Mouse (Mus musculus): ENCODE measurements around the gene 1700025G04Rik.

1700025G04Rik gene

DNA sequence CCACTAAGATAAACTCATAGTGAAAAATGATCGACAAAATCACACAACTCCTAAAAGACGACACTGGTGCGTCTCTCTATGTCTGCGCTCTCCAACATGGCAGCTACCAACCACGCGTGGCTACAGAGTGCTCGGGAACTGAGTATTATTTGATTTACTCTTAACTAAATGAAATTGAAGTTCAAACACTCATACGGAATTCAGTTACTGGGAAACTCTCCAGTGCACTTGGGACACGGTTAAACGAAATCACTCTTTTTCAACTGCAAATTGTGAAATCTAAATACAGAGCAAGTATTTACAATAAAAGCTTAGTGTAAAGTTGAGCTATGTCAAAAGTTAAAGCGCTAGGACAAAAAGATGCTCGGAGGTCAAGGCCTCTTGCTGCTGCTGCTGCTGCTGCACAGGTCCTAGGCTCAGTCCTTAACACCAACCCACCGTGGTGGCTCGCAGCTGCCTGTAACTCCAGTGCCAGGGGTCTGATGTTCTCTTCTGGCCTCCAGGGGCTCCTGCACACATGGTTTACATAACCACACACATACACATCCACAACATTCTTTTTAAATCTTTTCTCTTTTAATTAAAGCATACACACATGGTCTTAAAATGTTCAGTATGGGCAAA lies 13.6 kb downstream of the 1700025G04Rik start:
- no peak for DNase-seq (ENCODE audit: low spot score)

GRCm38 (mm10) chr1:152075725-152076124 lies 14.2 kb downstream of the 1700025G04Rik start:
- DNase-seq (ENCODE audit: low spot score): no peak

- DNase-seq (ENCODE audit: low spot score): no peak
Observed at GRCm38 (mm10) chr1:152070441-152070840, 19.5 kb downstream of the 1700025G04Rik start.

DNA sequence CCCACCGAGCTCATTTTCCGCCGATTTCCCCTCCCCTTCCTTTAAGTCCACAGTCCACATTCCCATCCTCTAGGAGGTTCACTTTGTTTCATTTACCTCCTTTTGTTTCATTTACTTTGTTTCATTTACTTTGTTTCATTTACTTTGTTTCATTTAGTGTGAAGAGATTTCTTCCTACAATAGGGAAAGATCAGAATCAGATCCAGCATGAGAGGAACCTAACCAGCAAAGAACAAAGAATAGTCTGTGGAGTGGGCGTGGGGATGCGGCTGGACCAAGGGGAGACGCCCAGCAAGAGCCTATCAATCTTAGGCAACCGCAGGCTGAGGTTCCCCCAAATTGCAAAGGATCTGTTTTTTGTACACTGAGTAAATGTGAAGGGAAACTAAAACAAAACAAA lies 20.2 kb downstream of the 1700025G04Rik start:
- no peak for DNase-seq (ENCODE audit: low spot score)

DNA sequence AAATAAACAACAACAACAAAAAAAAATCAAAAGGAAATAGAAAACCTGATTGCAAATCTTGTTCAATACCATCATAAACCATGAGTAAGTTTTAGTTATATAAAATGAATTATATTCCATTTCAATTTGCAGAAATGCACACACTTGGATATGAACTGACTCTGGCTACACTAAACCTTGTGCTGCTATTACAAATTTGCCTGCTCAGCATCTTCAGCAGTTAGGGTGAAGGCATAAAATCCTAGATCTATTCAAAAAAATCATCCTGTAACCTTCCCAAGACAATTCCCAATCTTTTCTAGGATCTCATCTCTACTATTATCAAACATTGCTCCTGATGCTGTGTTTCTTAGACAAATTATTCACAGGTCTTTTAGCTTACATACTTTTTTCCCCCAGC lies 22.0 kb downstream of the 1700025G04Rik start:
- no peak for DNase-seq (ENCODE audit: low spot score)

DNA sequence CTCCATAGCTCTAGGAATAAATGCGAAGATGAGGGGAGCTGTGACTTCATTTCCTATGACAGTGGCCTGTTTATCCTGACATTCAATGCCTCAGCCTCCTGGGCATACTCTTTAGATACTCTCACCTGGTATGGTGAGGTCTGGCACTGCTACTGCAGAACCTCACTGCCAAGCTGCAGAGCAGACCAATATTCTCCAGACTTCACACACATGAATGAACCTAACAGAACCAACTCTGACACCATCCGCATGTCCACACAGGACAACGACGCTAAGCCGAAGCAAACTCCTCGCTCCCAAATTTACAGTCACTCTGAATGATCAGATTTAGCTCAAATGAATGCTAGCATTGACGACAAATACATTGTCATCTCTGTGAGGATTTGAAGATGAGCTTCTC lies 24.4 kb downstream of the 1700025G04Rik start:
- DNase-seq (ENCODE audit: low spot score): no peak

- DNase-seq (ENCODE audit: low spot score): no peak
Observed at GRCm38 (mm10) chr1:152063357-152064145, 26.4 kb downstream of the 1700025G04Rik start.

DNA sequence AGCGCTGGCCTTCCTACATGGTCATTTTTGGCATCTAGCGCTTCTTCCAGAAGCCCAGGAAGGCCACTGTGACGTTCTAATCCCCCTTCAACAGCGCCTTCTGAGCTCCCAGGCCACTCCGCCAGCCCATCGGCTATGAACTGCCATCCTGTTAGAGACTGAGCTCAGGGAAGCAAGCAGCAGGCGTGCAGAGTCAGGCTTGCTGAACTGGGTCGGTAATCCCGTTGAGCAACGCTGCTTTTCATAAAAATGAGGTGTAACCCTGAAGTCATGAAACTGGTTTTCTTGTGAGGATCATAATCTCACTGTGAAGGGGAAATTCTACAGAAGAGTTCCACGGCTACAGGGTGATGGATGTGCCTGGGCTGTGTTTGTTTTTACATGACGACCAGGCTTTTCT lies 28.2 kb downstream of the 1700025G04Rik start:
- no peak for DNase-seq (ENCODE audit: low spot score)

DNA sequence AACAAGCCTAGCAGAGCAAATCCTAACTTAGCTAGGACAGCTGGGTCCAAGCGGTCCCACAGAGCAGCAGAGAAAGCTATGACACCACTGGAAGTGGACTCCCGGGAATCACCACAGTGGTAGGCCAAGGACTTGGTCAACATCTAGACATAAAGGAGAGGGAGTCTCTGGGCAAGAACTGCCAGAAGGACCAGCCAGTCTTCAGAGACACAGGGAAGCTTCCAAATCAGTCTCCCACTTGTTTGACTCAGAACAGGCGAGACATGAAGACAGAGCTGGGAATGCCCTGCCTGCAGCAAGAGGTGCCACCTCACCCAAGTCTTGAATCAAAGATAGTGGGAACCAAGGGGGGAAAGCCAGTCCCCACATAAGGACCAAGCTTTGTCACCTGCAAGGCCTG lies 29.7 kb downstream of the 1700025G04Rik start:
- no peak for DNase-seq (ENCODE audit: low spot score)

DNA sequence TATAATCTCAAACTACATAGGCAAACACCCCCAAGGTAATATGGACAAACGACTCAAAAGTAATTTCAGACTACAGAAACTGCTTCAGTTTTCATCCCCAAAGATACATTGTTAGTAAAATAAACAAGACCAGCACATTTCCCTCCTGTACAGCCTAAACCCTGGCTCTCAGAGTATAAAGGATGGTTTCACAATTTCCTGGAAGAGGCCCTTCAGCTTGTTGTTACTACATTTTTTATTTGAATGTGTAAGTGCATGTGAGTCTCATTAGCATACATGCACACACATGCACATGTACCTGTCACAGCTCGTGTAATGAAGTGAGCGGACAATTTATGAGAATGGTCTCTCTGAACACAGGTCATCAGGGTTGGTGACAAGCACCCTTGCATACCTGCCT lies 31.1 kb downstream of the 1700025G04Rik start:
- no peak for DNase-seq (ENCODE audit: low spot score)

DNA sequence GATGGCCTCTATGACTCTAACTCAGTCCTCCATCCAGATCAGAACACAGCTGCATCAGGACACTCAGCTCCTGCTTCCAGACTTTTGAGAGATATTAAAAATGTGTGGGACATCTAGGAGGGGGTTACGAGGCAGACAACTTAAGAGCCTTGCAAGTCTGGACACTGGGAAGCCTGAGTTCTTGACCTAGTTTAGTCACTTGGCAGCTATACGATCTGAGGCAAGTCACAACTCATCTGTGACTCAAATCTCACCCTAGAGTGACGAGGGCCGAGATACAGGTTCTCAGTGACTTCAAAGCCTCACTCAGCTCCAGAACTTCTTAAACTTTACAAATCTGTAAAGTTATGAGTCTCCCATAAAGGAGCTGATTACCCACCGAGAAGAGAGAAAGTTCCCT lies 36.8 kb downstream of the 1700025G04Rik start:
- no peak for DNase-seq (ENCODE audit: low spot score)

- DNase-seq (ENCODE audit: low spot score): peak; percentile 70
Observed at GRCm38 (mm10) chr1:152051858-152052257, 38.1 kb downstream of the 1700025G04Rik start.

- DNase-seq (ENCODE audit: low spot score): no peak
Observed at GRCm38 (mm10) chr1:152050037-152050436, 39.9 kb downstream of the 1700025G04Rik start.

- no peak for DNase-seq (ENCODE audit: low spot score)
Observed at GRCm38 (mm10) chr1:152048291-152048690, 41.6 kb downstream of the 1700025G04Rik start.

DNA sequence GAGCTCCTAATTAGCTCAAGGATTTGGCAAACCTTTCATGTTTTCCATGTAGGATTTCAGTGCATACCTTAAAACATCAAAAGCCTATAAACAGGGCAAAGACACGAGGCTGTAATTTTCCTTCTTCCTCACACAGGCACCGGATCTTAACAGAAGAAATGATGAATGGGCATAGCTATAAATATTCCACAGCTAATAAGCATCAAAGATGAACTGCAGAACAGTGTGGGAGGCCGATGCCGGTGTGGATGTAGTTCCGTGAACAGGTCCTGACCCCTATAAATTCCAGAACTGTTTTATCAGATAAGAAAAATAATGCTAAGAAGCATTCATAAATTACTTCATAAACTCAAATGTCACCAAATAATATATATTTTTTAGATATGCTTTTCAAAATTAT lies 42.5 kb downstream of the 1700025G04Rik start:
- no peak for DNase-seq (ENCODE audit: low spot score)

- no peak for DNase-seq (ENCODE audit: low spot score)
Observed at GRCm38 (mm10) chr1:152043453-152043852, 46.5 kb downstream of the 1700025G04Rik start.

- DNase-seq (ENCODE audit: low spot score): no peak
Observed at GRCm38 (mm10) chr1:152042409-152042808, 47.5 kb downstream of the 1700025G04Rik start.

- no peak for DNase-seq (ENCODE audit: low spot score)
Observed at GRCm38 (mm10) chr1:152041005-152041404, 48.9 kb downstream of the 1700025G04Rik start.

- DNase-seq (ENCODE audit: low spot score): no peak
Observed at GRCm38 (mm10) chr1:152040053-152040452, 49.9 kb downstream of the 1700025G04Rik start.

DNA sequence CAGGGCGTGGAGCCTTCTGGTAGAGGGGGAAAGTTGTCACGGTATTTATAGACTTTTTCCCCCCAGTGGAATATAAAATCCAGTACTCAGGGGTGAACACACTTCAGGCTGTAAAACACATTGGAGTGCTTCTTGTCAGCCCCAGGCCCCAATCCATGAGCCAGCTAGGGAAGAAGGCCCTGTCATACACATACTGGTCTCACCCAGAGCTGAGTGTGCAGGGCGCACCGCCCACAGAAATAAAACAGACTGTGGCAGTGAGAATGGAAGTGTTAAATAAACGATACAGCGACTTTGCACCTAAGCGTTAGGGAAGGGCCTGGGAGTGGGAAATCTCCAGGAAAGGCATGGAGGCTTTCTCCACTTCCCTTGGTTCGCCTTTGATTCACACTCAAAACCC lies 50.3 kb downstream of the 1700025G04Rik start:
- no peak for DNase-seq (ENCODE audit: low spot score)

DNA sequence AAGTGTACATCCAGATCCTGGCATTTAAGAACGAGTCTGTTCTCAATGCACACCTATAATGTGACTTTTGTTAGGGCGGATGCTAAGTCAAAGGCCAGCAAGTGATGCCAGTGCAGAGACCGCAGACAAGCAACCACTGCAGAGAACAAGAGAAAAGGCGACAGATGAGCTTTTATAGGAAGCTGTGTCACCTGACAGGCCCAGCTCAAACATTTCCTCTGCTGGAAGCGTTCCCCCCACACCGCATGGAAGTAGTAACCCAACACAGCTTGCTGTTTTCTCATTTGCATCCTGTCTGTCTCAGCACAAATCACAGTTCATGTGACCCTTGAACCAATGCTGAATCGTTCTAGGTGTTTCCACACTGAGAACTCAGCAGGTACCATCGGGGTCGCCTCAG lies 51.8 kb downstream of the 1700025G04Rik start:
- no peak for DNase-seq (ENCODE audit: low spot score)

- DNase-seq (ENCODE audit: low spot score): no peak
Observed at GRCm38 (mm10) chr1:152037589-152037988, 52.3 kb downstream of the 1700025G04Rik start.

- no peak for DNase-seq (ENCODE audit: low spot score)
Observed at GRCm38 (mm10) chr1:152034766-152035165, 55.2 kb downstream of the 1700025G04Rik start.

DNA sequence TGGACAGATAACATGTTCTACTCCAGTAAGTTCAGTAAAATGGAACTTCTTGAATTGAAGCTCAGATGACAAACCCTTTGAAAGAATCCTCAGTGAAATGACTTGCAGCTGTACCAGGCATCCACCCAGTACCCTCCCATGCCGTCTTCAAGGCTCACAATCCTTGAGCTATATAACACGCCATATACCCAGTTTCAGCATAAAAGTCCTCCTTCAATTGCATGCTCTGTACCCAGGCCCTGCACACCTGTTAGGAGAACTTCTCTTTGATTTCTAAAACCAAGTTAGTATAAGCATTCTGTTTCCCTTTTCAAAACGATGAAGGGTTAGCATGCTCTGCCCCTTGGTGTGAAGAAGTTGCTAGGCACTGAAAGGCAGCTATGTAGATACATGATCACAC lies 56.2 kb downstream of the 1700025G04Rik start:
- DNase-seq (ENCODE audit: low spot score): no peak

All from lung, postnatal 25 days (tissue).